Mouse (Mus musculus) ovary, postnatal 36 days (tissue): ENCODE results near the gene Galnt10.

ENCODE experiments used
- DNase-seq: peaks from one replicate; pipeline ENCODE4 v3.0.0; 2022; ENCODE audit warnings: low spot score, mixed read lengths

Galnt10 gene

GRCm38 (mm10) chr11:57643691-57644090, 1.6 kb upstream of the Galnt10 start:
- DNase-seq: no peak

- peak; percentile 39 for DNase-seq
Observed at GRCm38 (mm10) chr11:57644245-57645017, 811 bp upstream of the Galnt10 start.

GRCm38 (mm10) chr11:57645847-57646246, 605 bp downstream of the Galnt10 start:
- DNase-seq: no peak

GRCm38 (mm10) chr11:57646416-57646815, 1.2 kb downstream of the Galnt10 start:
- DNase-seq: no peak

- no peak for DNase-seq
Observed at GRCm38 (mm10) chr11:57646940-57647339, 1.7 kb downstream of the Galnt10 start.

GRCm38 (mm10) chr11:57647446-57647845, 2.2 kb downstream of the Galnt10 start:
- DNase-seq: no peak

GRCm38 (mm10) chr11:57648196-57648800, 3.1 kb downstream of the Galnt10 start:
- DNase-seq: no peak

- no peak for DNase-seq
Observed at GRCm38 (mm10) chr11:57649269-57649668, 4.0 kb downstream of the Galnt10 start.

GRCm38 (mm10) chr11:57649671-57650070, 4.4 kb downstream of the Galnt10 start:
- no peak for DNase-seq

- no peak for DNase-seq
Observed at GRCm38 (mm10) chr11:57650867-57651266, 5.6 kb downstream of the Galnt10 start.

- DNase-seq: no peak
Observed at GRCm38 (mm10) chr11:57651281-57651810, 6.1 kb downstream of the Galnt10 start.

- DNase-seq: no peak
Observed at GRCm38 (mm10) chr11:57652206-57652922, 7.1 kb downstream of the Galnt10 start.

GRCm38 (mm10) chr11:57652923-57653660, 7.8 kb downstream of the Galnt10 start:
- no peak for DNase-seq

GRCm38 (mm10) chr11:57653796-57654195, 8.6 kb downstream of the Galnt10 start:
- DNase-seq: no peak

GRCm38 (mm10) chr11:57654386-57654785, 9.1 kb downstream of the Galnt10 start:
- no peak for DNase-seq

- peak; percentile 18 for DNase-seq
Observed at GRCm38 (mm10) chr11:57654977-57655397, 9.7 kb downstream of the Galnt10 start.

- peak; percentile 2 for DNase-seq
Observed at GRCm38 (mm10) chr11:57655669-57656325, 10.6 kb downstream of the Galnt10 start.

GRCm38 (mm10) chr11:57656602-57657275, 11.5 kb downstream of the Galnt10 start:
- DNase-seq: no peak

- DNase-seq: no peak
Observed at GRCm38 (mm10) chr11:57657370-57658072, 12.3 kb downstream of the Galnt10 start.

GRCm38 (mm10) chr11:57658214-57658613, 13.0 kb downstream of the Galnt10 start:
- DNase-seq: no peak
